Mouse (Mus musculus): ENCODE measurements at regions not wholly inside any gene's neighbourhood (a gene's known extent, or its start where the extent isn't known, plus 50 kb on each side); places are given as distances from the start of the nearest gene placed in this dataset.
A peak's percentile ranks its signal among the peaks of the same experiment; 100 is the strongest.

- no peaks in the 10 kb centered on the region for H3K9me3 ChIP-seq (replicated peaks)
- no peak for ATAC-seq (replicated peaks; ENCODE audit: insufficient number of reproducible peaks, insufficient read depth, low FRiP score, low read depth)
- H3K27me3 ChIP-seq, result no peaks in the 10 kb centered on the region
- 58% methylated on average over 3 of the region's 3 CpGs for WGBS
- H3K9ac ChIP-seq, result no peak overlapping the region
- no peak overlapping the region for H3K27ac ChIP-seq
- no peak overlapping the region for H3K4me2 ChIP-seq
- no peak overlapping the region for H3K4me3 ChIP-seq
- H3K4me1 ChIP-seq (replicated peaks), result no peaks in the 10 kb centered on the region
- no peaks in the 10 kb centered on the region for H3K36me3 ChIP-seq
These were observed 109.8 kb upstream of the Plxna4 start for GRCm38 (mm10) chr6:32697771-32698270.

DNA sequence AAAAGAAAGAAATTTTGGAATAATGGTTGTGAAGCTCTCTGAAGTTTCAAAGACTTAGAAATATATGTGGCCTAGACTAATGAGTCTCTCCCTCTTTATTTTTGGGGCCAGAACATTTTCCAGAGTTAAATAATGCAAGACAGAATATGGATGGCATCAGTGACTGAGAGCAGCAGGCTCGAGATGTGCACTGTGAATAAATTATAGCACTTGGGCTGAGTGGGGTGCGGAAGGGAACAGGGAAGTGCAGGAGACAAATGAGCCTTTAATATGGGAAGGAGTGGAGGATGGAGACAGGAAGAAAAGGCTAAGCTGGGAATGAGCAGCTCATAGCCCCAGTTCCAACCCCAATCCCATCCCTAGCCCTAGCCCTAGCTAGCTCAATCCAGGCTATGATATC lies 108.0 kb upstream of the Plxna4 start:
- WGBS, result 71% methylated on average over 2 of the region's 2 CpGs
- H3K4me3 ChIP-seq, result no peak overlapping the region
- H3K9me3 ChIP-seq (replicated peaks), result no peaks in the 10 kb centered on the region
- H3K27ac ChIP-seq, result no peak overlapping the region
- H3K4me2 ChIP-seq, result no peak overlapping the region
- no peaks in the 10 kb centered on the region for H3K4me1 ChIP-seq (replicated peaks)
- H3K27me3 ChIP-seq, result no peaks in the 10 kb centered on the region
- no peaks in the 10 kb centered on the region for H3K36me3 ChIP-seq
- ATAC-seq (replicated peaks; ENCODE audit: insufficient number of reproducible peaks, insufficient read depth, low FRiP score, low read depth), result no peak
- no peak overlapping the region for H3K9ac ChIP-seq

- Histone ChIP-seq H3K27me3 (no peaks in the 10 kb centered on the region), H3K4me1 (replicated peaks) (no peaks in the 10 kb centered on the region), H3K9ac (no peak overlapping the region), H3K4me2 (no peak overlapping the region), H3K9me3 (replicated peaks) (no peaks in the 10 kb centered on the region), H3K4me3 (no peak overlapping the region), H3K36me3 (no peaks in the 10 kb centered on the region), H3K27ac (no peak overlapping the region)
- WGBS, result 93% methylated on average over 6 of the region's 6 CpGs
- ATAC-seq (replicated peaks; ENCODE audit: insufficient number of reproducible peaks, insufficient read depth, low FRiP score, low read depth), result no peak
These were observed 84.6 kb upstream of the Plxna4 start for GRCm38 (mm10) chr6:32672552-32672951.

- Histone ChIP-seq H3K9me3 (replicated peaks) (no peaks in the 10 kb centered on the region), H3K9ac (no peak overlapping the region), H3K4me1 (replicated peaks) (0 out of 2 replicates have a peak, but pooled peaks cover 3% of the 10 kb centered on the region), H3K4me2 (no peak overlapping the region), H3K4me3 (no peak overlapping the region), H3K27me3 (no peaks in the 10 kb centered on the region), H3K27ac (peak overlapping the region; percentile 65), H3K36me3 (no peaks in the 10 kb centered on the region)
- no peak for ATAC-seq (replicated peaks; ENCODE audit: insufficient number of reproducible peaks, insufficient read depth, low FRiP score, low read depth)
These were observed 71.8 kb upstream of the Plxna4 start for GRCm38 (mm10) chr6:32659743-32660142.

GRCm38 (mm10) chr6:32657378-32657777 lies 69.4 kb upstream of the Plxna4 start:
- Histone ChIP-seq H3K9me3 (replicated peaks) (no peaks in the 10 kb centered on the region), H3K27ac (no peak overlapping the region), H3K27me3 (no peaks in the 10 kb centered on the region), H3K4me1 (replicated peaks) (0 out of 2 replicates have a peak, but pooled peaks cover 3% of the 10 kb centered on the region), H3K36me3 (no peaks in the 10 kb centered on the region), H3K4me3 (no peak overlapping the region), H3K4me2 (no peak overlapping the region), H3K9ac (no peak overlapping the region)
- ATAC-seq (replicated peaks; ENCODE audit: insufficient number of reproducible peaks, insufficient read depth, low FRiP score, low read depth), result no peak

- ATAC-seq (replicated peaks; ENCODE audit: insufficient number of reproducible peaks, insufficient read depth, low FRiP score, low read depth), result no peak
- H3K27ac ChIP-seq, result no peak overlapping the region
- no peaks in the 10 kb centered on the region for H3K9me3 ChIP-seq (replicated peaks)
- WGBS, result 61% methylated on average over 2 of the region's 2 CpGs
- H3K9ac ChIP-seq, result no peak overlapping the region
- no peak overlapping the region for H3K4me2 ChIP-seq
- no peaks in the 10 kb centered on the region for H3K4me1 ChIP-seq (replicated peaks)
- H3K4me3 ChIP-seq, result no peak overlapping the region
- H3K27me3 ChIP-seq, result no peaks in the 10 kb centered on the region
- H3K36me3 ChIP-seq, result no peaks in the 10 kb centered on the region
These were observed 66.2 kb upstream of the Plxna4 start for GRCm38 (mm10) chr6:32654188-32654587.

GRCm38 (mm10) chr6:32644016-32644415 lies 56.0 kb upstream of the Plxna4 start:
- H3K9me3 ChIP-seq (replicated peaks), result no peaks in the 10 kb centered on the region
- no peak overlapping the region for H3K27ac ChIP-seq
- no peak overlapping the region for H3K4me2 ChIP-seq
- WGBS, result 75% methylated on average over 2 of the region's 2 CpGs
- H3K4me1 ChIP-seq (replicated peaks), result no peaks in the 10 kb centered on the region
- ATAC-seq (replicated peaks; ENCODE audit: insufficient number of reproducible peaks, insufficient read depth, low FRiP score, low read depth), result no peak
- no peak overlapping the region for H3K9ac ChIP-seq
- H3K36me3 ChIP-seq, result no peaks in the 10 kb centered on the region
- no peaks in the 10 kb centered on the region for H3K27me3 ChIP-seq
- H3K4me3 ChIP-seq, result no peak overlapping the region

DNA sequence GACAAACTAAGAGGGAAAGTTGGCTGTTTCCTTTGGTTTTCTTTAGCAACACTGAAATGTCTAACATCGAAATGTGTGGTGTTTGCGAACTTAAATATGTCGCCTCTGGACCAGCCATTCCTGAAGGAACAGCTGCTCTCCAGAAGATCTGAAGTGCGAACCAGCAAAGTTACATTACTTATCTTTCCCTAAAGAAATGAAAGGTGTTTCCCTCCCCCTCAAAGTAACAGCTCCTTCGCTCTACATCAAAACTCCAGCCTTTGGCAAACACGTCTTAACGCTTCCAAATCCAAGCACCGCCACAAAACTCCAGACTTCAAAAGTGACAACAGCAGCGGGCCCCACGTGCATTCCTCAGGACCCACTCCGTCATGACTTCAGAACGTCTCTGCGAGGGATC lies 50.9 kb upstream of the Plxna4 start:
- no peak for ATAC-seq (replicated peaks; ENCODE audit: insufficient number of reproducible peaks, insufficient read depth, low FRiP score, low read depth)
- Histone ChIP-seq H3K27ac (no peak overlapping the region), H3K27me3 (no peaks in the 10 kb centered on the region), H3K36me3 (no peaks in the 10 kb centered on the region), H3K4me1 (replicated peaks) (peaks cover 5% of the 10 kb centered on the region; the same call in 1 of the 2 replicates), H3K9ac (no peak overlapping the region), H3K4me2 (no peak overlapping the region), H3K4me3 (no peak overlapping the region), H3K9me3 (replicated peaks) (no peaks in the 10 kb centered on the region)
- WGBS, result 75% methylated on average over 13 of the region's 13 CpGs
